Mouse (Mus musculus) 3134 (cell line): ENCODE measurements around the gene Ptpra.
A peak's percentile ranks its signal among the peaks of the same experiment; 100 is the strongest.
"Not testable (repeated sequence)": the region's sequence is repeated elsewhere in the genome, so short reads cannot be mapped to it uniquely, and the experiment has no call there.

Experiments
- DNase-seq: peaks from one replicate; pipeline ENCODE4 v3.0.0-alpha.2; 2011; ENCODE audit warnings: low spot score; ENCODE audit not compliant: insufficient read length; ENCODE audit errors: extremely low read depth

Ptpra gene

DNA sequence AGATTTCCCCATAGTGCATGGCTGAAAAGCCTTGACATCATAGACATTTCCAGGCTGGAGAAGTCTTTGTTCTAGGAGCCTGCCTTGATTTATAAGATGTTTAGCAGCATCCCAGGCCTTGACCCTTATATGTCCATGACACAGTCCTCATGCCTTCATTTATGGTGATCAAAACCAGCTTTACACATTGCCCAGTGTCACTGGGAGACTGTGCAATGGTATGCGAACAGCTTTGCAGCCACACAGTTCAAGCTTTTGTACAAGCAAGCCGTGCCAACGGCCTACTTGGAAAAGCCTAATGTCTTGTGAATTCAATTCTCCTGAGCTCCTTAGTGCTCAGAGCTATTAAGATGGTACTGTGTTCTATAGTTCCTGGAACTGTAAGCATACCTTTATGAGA, 32.6 kb downstream of the Ptpra start:
- DNase-seq, result no peak

DNA sequence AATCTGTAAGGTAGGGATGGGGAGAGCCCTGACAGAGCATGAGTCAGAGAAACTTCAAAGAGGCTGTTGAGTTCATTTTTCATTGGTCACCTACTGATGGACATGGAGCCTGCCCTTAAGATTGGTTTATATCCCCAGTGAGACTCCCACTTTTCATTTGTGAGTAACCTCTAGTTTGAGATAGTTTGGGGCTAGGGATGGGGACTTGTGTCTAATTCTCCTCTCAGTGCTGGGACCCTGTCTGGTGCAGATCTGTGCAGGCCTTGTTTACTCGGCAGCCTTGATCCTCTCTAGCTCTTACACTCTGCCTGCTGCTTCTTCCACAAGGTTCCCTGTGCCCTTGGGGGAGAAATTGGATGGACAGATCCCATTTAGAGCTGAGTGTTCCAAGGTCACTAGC, 34.1 kb downstream of the Ptpra start:
- no peak for DNase-seq

DNA sequence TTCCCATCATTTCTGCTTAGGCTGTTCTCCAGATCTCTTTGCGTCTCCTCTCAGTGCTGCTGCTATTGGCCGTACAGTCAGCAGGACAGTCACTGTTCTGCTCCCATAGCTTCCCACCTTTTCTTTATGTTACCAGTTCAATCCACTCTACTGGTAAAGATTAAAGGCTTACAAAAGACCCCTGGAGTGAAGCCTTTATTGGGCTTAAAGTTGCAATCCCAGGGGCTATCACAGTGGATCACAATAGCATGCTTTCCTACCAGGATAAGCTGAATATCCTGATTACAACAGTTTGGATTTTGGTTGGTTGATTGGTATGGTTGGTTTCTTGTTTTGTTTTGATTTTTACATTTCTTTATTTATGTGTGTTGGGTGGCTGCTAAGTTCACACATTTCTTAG, 37.9 kb downstream of the Ptpra start:
- no peak for DNase-seq

DNA sequence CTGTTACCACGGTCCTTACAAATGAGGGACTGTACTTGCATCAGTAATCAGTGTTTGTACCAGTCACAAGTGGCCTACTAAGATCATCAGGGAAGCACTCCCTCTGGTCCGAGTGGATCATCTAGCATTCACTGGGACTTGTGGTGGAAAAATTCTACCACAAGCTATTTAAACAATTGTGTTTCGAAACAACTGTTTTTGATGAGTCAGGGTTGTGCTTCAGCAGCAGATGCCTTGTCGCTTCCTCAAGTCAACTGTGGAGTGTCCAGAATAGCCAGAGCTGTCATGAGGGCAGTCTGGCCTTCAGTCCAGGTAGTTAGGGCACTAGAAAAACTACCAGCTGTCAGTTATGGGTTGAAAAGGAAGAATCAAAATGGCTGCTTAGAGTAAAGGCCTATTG, 38.5 kb downstream of the Ptpra start:
- DNase-seq, result peak; percentile 74

DNA sequence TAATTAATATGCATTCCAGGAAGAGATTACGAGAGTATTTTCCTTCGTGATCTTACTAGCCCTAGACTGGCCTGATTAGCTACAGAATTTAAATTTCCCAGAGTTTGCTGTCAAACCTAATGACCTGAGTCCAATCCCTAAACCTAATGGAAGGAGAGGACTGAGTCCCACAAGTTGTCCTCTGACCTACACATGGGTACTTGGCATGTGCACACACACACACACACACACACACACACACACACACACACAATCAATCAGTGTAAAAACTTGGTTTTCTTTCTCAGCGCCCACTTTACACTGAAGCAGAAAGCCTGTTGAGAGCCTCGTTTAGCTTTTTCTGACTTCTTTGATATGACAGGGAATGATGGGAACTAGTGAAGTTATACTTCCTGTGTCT, 41.1 kb downstream of the Ptpra start:
- no peak for DNase-seq

DNA sequence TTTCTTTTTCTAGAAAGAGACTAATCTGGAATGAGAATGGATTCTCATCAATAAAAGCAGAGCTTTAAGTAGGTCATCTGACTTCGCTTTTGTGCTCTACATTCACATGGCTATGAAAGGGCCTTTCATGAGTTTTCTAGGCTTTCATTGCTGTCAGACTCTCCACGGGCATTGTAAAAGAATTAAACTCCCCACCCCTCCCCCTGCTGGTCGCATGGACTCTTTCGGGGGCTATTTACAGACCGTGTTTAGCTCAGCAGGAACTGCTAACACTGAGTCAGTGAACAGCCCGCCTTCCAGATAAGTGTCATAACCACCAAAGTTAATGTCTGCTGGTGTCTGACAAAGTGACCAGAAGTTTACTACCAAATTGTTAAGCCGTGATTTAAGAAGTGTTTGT, 41.5 kb downstream of the Ptpra start:
- DNase-seq, result no peak

DNA sequence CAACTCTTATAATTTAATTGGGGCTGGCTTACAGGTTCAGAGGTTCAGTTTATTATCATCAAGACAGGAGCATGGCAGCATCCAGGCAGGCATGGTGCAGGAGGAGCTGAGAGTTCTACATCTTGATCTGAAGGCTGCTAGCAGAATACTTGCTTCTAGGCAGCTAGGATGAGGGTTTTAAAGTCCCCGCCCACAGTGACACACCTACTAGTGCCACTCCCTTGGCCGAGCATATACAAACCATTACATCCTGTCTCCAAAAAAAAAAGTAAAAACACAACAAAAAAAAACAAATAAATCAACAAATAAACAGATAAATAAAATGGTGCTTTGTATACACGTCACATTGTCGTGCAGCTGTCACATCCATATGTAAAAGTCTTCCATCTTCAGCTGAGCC, 45.0 kb downstream of the Ptpra start:
- DNase-seq, result not testable (repeated sequence)

DNA sequence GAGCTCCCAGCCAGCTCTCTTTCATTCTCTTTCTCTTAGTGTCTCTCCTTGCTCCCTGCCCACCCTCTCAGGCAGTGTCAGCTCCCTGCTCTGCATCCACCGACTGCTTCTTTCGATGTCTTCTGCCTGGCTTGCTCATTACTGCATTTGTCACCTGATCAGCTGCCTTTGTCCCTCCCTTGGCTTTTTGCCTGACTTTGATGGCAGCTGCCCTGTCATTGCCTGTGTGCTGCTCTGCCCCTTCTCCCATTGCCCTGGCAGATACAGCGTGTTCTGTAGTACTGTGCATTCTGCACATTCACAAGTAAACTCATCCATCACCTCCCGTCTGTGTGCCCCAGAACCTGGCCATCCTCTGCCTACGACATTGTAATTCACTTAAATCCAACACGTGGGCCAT, 46.0 kb downstream of the Ptpra start:
- DNase-seq, result peak; percentile 28

DNA sequence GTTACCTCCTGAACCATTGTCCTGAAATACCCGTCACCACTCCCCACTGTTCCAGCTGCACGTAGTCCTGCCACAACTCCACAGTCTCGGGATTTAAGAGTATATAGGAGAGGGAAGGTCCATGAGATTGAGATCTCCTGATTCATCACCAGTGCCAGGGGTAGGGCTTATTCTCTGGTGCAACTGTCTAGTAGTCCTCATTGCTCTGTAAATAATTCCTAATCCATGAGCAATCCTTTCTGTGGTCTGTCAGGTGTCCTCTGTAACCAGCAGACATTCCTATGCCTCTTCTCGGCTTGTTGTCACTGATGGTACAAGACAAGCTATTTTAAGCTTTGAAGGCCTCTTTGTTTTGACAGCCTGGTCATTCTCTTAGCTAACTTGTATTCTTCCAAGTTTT, 46.9 kb downstream of the Ptpra start:
- peak; percentile 78 for DNase-seq

DNA sequence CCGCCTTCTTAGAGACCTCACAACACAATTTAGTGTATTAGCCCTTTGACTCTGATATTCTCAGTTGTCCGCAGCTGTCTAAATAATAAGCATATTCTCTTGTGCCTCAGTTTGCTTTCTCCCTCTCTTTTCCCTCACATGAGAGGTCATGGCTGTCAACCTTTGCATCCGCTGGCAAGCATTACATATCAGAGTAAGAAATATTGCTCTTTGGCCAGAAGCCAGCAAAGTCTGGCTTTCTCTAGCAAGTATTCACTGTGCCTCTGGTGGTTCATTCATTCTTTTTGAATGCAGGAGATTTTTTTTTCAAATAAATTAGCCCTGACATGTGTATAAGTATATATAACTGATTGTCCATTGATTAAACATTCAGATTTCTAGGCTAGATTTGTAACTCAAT, 49.5 kb downstream of the Ptpra start:
- DNase-seq, result no peak

DNA sequence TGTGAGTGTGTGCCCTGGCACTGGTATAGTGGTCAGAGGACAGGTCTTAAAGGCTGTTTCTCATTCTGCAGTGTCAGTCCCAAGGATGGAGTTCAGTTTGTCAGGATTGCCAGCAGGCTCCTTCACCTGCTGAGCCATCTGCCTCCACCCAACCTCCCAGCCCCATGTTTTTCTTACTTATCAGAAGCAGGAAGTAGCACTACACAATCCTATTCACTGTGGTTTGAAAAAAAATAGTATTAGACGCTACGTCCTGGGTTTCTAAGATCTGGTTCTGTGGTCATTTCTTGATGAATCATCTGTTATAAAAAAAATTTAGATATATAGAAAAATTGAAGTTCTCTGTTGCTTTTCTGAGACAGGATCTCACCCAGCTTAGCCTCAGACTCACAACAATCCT, 51.5 kb downstream of the Ptpra start:
- DNase-seq, result peak; percentile 67

DNA sequence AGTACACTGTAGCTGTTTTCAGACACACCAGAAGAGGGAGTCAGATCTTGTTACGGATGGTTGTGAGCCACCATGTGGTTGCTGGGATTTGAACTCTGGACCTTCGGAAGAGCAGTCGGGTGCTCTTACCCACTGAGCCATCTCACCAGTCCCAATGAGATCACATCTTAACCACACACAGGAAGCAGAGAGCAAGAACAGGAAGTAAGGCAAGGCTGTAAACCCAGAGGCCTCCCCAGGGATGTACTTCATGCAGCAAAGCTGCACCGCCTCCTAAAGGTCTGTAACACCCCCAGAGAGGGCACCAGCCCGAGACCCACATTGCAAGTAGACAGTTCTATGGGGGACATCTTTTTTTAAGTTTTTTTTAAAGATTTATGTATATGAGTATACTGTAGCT, 61.5 kb downstream of the Ptpra start:
- DNase-seq, result not testable (repeated sequence)

DNA sequence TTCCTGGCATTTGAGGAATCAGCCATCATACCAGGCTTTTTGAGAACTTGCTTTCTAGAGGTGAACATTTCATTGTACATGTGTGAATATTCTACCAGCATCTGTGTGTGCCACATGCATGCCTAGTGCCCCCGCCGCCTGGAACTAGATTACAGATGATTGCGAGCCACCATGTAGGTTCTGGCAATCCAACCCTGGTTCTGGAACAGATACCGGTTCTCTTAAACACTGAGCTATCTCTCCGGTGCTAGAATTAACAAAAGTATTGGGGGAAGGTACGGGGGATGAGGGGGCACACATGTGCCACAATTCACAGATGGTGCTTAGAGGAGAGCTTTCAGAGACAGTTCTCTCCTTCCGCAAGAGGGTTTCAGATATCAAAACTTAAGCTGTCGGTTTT, 63.8 kb downstream of the Ptpra start:
- DNase-seq, result no peak

DNA sequence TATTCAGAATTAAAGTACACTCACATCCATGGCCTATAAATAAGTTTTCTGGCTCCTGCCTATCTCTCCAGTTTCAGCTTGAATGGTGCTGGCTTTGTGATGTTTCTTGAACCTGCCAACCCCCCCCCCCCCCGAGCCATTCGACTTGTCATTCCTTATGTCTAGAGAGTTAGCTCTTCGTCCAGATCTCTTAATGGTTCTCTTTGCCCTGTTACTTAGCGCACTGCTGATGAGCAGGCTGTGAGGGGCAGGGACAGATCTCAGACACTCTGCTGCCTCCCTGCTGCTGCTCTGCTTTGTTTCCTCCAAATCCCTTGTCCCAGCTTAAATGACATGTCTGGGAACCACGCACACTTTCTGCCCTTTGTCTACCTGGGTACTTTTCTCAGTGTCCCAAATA, 65.7 kb downstream of the Ptpra start:
- DNase-seq, result no peak

DNA sequence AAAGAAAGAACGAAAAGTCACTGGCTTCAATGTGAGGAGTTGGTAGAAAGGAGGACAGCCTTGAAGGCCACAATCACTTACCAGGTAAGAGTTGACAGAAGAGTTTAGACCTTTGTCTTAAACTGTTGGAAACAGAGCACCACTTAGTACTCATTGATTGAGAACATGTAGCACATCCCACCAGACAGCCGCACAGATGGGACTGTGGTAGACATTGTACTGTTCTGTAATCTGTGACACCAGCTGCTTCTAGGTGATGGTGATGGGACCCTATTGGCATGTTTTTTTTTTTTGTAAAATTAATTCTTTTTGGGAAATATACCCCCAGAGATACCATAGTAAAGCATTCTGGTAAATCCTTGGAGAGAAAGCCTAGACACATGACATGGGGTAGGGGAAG, 71.8 kb downstream of the Ptpra start:
- DNase-seq, result no peak

DNA sequence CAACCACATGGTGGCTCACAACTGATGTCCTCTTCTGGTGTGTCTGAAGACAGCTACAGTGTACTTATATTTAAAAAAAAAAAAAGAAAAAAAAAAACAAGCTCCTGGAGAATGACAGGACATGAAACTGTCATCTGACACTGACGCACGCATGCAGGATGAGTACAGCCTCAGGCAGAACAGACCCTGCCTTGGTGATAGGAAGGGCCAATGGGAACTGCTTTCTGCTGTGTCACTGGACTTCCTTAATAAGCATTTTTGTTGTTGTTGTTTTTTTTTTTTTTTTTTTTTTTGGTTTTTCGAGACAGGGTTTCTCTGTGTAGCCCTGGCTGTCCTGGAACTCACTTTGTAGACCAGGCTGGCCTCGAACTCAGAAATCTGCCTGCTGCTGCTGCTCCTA, 75.4 kb downstream of the Ptpra start:
- DNase-seq, result not testable (repeated sequence)

DNA sequence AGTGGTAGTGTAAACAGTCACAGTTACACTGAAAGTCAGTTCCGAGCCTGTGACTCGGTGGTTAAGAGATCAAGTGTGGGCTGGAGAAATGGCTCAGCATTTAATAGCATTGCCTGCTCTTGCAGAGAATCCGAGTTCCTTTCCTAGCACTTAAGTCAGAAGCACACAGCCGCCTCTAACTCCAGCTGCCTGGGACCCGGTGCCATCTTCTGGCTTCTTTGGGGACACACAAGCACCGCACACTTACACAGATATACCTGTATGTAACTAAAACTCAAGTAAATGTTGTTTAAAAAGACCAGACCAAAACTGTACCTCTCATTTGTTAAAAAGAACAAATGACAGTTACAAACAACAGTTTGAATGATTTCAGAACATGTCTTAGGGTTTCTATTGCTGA, 78.4 kb downstream of the Ptpra start:
- no peak for DNase-seq

DNA sequence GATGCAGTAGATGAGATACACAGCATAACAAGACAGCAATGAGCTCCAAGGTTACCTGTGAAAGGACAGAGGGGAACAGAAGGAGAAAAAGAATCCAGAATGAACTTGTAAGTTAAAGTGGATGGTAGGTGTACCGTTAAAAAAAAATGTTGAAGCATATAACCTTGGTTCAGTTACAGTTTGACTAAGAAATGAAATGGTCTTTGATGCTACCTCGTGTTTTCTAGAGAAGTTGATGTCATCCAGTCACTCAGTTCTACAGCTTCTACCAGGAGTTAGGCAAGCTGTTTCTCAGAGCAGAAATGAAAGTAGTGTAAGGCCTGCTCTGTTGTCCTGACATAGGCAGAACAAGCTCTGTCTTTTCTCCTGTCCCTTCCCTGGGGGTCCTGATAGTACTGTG, 79.2 kb downstream of the Ptpra start:
- DNase-seq, result no peak

DNA sequence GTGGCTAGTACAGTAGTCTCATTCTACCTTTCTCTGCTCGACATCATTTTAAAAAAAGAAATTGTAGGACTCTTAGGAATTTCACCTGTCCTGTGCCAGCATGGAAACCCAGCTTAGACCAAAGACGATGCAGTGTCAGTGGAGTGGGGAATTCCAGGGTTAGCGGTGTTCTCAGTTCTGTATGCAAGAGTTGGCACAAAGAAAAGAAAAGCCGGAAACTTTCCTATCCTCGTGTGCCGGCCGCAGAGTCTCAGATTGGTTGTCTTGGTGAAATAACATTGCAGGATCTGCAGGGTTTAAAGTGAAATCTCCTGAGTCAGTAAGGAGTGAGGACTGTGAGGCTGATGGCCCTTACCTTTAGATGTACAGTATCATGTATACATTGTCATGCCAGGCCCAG, 79.8 kb downstream of the Ptpra start:
- DNase-seq, result no peak

DNA sequence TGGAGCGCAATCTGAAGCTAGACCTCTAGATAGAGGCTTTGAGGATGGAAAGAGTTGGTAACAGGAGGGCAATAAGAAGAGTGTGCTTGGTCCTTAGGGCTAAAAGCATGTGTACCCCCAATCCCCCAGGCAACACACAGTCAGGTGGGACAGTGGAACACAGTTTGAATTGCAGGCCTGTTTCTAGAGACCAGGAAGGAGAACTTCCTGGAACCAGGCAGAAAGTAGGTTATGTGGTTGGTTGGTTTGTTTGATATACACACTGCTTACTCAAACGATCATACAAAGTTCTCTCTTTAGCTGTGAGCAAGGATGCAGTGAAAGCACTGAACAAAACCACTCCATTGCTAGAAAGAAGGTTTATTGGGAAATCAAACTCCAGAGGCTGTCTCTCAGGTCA, 82.1 kb downstream of the Ptpra start:
- no peak for DNase-seq

DNA sequence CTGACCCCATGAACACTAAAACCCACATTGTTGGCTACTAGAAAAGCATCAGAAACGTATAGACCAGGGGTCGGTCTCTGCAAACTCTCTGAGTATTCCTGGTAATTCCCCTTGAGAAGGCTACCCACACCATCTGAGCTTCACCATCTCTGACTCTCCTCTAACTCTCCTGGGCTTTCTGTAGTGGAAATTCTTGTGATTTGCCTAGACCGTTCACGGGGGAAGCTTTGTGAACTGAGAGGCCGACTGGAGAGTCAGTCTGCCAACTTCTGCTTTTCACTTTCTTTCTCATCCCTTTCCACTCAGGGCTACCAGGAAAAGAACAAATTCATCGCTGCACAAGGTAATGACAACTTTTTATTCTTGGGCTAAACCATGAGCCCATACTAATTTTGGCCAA, 84.9 kb downstream of the Ptpra start:
- DNase-seq, result no peak

DNA sequence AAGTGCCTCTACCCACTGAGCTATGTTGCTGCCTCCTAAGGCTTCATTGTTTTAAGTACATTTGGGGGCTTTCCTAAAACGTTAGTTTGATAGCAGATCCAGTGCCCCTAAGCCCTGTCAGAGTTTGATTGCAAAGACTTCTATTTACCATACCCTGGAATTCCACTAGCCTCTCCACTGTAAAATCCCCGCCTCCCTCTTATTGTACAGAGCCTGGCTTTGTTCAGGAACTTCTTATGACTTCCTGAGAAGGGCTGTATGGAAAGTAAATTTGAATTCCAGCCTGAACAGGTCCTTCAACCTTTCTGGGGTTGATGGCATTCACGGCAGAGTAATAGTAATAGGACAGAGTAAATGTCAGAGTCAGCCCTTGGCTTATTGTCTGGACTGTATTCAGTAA, 86.8 kb downstream of the Ptpra start:
- DNase-seq, result no peak

DNA sequence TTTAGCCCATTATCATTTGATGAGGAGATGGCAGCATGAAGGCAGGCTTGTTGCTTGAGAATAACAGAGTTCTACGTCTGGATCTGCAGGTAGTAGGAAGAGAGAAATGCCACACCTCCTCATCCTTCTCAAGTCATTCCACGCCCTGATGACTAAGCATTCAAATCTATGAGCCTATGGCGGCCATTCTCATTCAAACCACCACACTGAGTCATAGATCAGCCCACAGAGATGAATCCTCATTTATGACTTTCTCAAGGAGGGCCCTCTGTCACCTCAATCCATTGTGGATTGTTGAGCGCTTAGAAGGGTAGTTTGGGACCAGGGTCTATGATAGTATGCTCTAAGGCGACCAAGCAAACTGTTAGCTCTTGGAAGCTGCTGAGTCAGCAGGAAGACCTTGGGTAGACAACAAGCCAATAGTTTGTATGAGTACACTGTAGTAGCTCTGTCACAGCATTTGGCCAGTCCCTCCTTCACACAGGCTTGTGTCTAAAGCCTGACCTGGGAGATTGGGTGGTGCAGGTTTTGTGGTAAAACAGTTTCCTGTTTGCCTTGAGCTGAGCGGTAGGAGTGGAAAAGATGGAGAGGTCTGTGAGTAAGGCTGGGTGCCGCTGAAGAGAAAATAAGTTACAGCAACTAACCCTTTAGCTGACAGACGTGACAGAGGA, 88.9 kb downstream of the Ptpra start:
- no peak for DNase-seq
